Mouse (Mus musculus) midbrain, embryonic 11.5 days (tissue): ENCODE measurements at regions not wholly inside any gene's neighbourhood (a gene's known extent, or its start where the extent isn't known, plus 50 kb on each side); places are given as distances from the start of the nearest gene placed in this dataset.
A peak's percentile ranks its signal among the peaks of the same experiment; 100 is the strongest.

ENCODE experiments used
- ATAC-seq: fragments of 200-750 bp; cut with Nextera tagmentation; 2 replicates; pipeline ENCODE4 v1.8.0; 2017; ENCODE audit warnings: moderate TSS enrichment, moderate library complexity; ENCODE audit not compliant: low FRiP score
- DNase-seq: peaks from one replicate; pipeline ENCODE4 v3.0.0; 2015; ENCODE audit warnings: low spot score; ENCODE audit errors: missing footprints
- H3K27ac ChIP-seq: fragments of 300-500 bp; sonication (generic); 2 replicates; pipeline ENCODE4 v1.5.1; 2014; ENCODE audit warnings: low read depth, low read length
- H3K27me3 ChIP-seq: fragments of 300-500 bp; sonication (generic); 2 replicates; pipeline ENCODE4 v1.6.1; 2014; ENCODE audit warnings: mild to moderate bottlenecking, low read length, moderate library complexity, mixed read lengths; ENCODE audit not compliant: control insufficient read depth, insufficient read depth
- H3K36me3 ChIP-seq: fragments of 300-500 bp; sonication (generic); 2 replicates; pipeline ENCODE4 v1.6.1; 2014; ENCODE audit warnings: mild to moderate bottlenecking, low read length, moderate library complexity, mixed read lengths; ENCODE audit not compliant: control insufficient read depth, insufficient read depth
- H3K4me1 ChIP-seq: fragments of 300-500 bp; sonication (generic); 2 replicates; pipeline ENCODE4 v1.6.1; 2014; ENCODE audit warnings: low read length; ENCODE audit not compliant: control insufficient read depth, insufficient read depth
- H3K4me2 ChIP-seq: fragments of 300-500 bp; sonication (generic); 2 replicates; pipeline ENCODE4 v1.6.1; 2014; ENCODE audit warnings: mild to moderate bottlenecking, moderate library complexity
- H3K4me3 ChIP-seq: fragments of 300-500 bp; sonication (generic); 2 replicates; pipeline ENCODE4 v1.5.1; 2014; ENCODE audit warnings: low read depth, low read length
- H3K9ac ChIP-seq: fragments of 300-500 bp; sonication (generic); 2 replicates; pipeline ENCODE4 v1.6.1; 2014; ENCODE audit warnings: low read length
- H3K9me3 ChIP-seq: fragments of 300-500 bp; sonication (generic); 2 replicates; pipeline ENCODE4 v1.6.1; 2016; ENCODE audit warnings: low read length; ENCODE audit not compliant: control insufficient read depth
- WGBS: fragments of 180-500 bp; shearing (Covaris S2); extraction: QIAGEN DNeasy Blood & Tissue Kit; methylation state at CpG from one replicate; pipeline ENCODE4 v1.1.7; 2014; 5-methylcytosine and 5-hydroxymethylcytosine counted together

- H3K9me3 ChIP-seq, result no peaks in the 10 kb centered on the region
- H3K27me3 ChIP-seq, result no peaks in the 10 kb centered on the region; the same call in none of the 2 replicates
- DNase-seq (no peak), ATAC-seq (no peak)
- H3K9ac ChIP-seq, result no peak overlapping the region
- H3K4me2 ChIP-seq, result no peak overlapping the region
- WGBS, result 75% methylated on average over 5 of the region's 5 CpGs
- H3K4me1 ChIP-seq, result no peaks in the 10 kb centered on the region
- H3K36me3 ChIP-seq, result no peaks in the 10 kb centered on the region
- H3K4me3 ChIP-seq, result no peak overlapping the region
- H3K27ac ChIP-seq, result no peak overlapping the region
These were observed 190.9 kb upstream of the S100g start for GRCm38 (mm10) chrX:163155251-163155650.

- WGBS, result 79% methylated on average over 2 of the region's 2 CpGs
- Histone ChIP-seq H3K9me3 (no peaks in the 10 kb centered on the region), H3K27me3 (no peaks in the 10 kb centered on the region; the same call in none of the 2 replicates), H3K36me3 (no peaks in the 10 kb centered on the region), H3K9ac (no peak overlapping the region), H3K4me1 (no peaks in the 10 kb centered on the region), H3K27ac (no peak overlapping the region), H3K4me2 (no peak overlapping the region), H3K4me3 (no peak overlapping the region)
- no peak for ATAC-seq
- DNase-seq, result no peak
These were observed 187.6 kb upstream of the S100g start for GRCm38 (mm10) chrX:163151970-163152369.

DNA sequence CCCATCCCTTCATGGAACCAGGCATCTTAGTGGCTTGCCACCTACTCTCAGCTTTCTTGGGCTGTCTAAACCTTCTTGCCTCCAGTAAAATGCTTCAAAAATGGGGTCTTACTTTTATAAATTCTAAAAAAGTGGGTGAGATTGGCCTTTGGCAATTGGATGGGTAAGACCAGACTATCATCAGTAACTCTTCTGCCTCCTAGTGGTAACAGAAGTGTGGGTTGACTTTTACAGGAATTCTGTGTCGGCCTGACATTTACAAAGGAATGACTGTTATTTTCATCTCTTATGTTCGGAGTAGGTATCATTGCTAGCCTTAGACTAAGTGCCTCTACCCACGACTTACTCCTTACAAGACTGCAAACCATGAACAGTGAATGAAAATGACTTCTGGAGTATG is 180.1 kb upstream of the S100g start:
- Histone ChIP-seq H3K4me1 (no peaks in the 10 kb centered on the region), H3K27me3 (no peaks in the 10 kb centered on the region; the same call in 1 of the 2 replicates), H3K27ac (no peak overlapping the region), H3K9ac (no peak overlapping the region), H3K4me2 (no peak overlapping the region), H3K4me3 (no peak overlapping the region), H3K36me3 (no peaks in the 10 kb centered on the region), H3K9me3 (no peaks in the 10 kb centered on the region)
- WGBS, result 61% methylated on average over 3 of the region's 3 CpGs
- DNase-seq (no peak), ATAC-seq (no peak)

DNA sequence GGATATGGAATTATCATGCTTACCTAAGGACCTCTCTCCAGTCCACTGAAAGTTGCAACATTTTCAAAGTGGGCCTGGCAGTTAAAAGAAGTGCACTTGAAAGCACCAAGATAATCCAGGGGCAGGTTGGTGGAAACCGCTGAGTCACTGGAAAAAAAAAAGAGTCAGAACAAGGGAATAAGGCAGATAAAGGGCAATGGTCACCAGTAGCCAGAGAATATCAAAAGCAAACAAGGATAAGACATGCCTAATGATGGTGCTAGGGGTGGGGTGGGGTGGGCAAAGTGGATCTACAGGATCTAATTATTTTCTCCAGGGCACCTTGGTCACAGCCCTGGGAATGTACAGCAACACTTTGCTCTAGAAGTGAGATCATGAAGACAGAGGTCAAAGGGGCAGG is 175.1 kb upstream of the S100g start:
- no peaks in the 10 kb centered on the region for H3K4me1 ChIP-seq
- no peaks in the 10 kb centered on the region for H3K36me3 ChIP-seq
- no peak overlapping the region for H3K4me2 ChIP-seq
- H3K4me3 ChIP-seq, result no peak overlapping the region
- no peak overlapping the region for H3K27ac ChIP-seq
- H3K9me3 ChIP-seq, result no peaks in the 10 kb centered on the region
- ATAC-seq (no peak), DNase-seq (no peak)
- H3K27me3 ChIP-seq, result no peaks in the 10 kb centered on the region; the same call in none of the 2 replicates
- no peak overlapping the region for H3K9ac ChIP-seq
- 81% methylated on average over 1 of the region's 1 CpGs for WGBS

DNA sequence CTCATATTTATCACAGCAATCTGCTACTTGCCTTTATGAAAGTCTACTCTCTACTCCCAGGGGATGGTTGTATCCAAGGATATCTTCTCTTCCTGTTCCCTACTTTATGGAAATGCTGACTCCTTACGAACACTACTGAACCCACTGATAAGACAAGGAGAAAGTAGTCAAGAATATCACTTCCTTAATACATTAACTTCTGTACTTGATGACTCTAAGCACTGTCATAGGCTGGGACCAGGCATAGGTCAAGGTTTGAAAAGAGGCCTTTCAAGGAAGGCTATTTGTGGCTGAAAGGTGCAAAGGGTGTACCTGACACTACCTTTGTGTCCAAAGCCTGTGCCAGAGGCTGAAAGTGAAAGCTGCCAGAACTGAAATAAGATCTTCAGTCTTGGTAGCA is 164.2 kb upstream of the S100g start:
- no peak overlapping the region for H3K4me2 ChIP-seq

DNA sequence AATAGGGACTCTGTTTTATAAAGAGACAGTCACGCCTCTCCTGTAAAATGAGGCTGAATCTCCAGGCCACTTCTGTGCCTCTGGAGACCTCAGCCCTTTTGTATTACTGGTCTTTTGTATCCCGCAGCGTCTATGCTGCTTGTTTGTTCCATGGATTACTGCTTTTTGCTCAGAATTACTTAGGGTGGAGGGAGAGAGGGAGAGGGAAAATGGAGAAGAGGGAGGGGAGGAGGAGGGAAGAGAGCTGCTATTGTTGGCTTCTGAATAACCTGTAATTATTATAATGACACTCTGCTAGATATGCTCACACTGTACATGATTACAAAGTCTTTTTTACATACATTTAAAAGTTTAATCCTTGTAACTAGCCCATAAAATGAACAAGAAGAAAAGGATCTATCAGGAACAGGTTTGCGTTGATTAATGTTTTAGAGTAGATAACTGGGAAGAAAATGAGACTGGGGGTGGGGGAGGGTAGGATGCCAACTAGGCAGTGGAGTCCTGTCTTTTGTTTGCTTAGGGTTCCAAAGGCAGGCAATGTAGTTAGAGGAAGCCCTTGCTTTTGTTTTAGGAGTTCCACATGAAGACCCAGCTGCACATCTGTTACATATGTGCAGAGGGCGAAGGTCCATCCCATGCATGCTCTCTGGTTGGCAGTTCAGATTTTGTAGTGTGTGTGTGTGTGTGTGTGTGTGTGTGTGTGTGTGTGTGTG is 153.4 kb upstream of the S100g start:
- Histone ChIP-seq H3K4me3 (no peak overlapping the region), H3K9ac (no peak overlapping the region), H3K4me2 (no peak overlapping the region), H3K9me3 (no peaks in the 10 kb centered on the region), H3K4me1 (no peaks in the 10 kb centered on the region), H3K27ac (no peak overlapping the region), H3K36me3 (no peaks in the 10 kb centered on the region), H3K27me3 (peaks cover 3% of the 10 kb centered on the region; the same call in 1 of the 2 replicates)
- ATAC-seq (peak; percentile 85), DNase-seq (no peak)
- 56% methylated on average over 5 of the region's 5 CpGs for WGBS

More for the DNA sequence above, 164.2 kb upstream of the S100g start:
- ATAC-seq (no peak), DNase-seq (no peak)
- no peaks in the 10 kb centered on the region; the same call in none of the 2 replicates for H3K27me3 ChIP-seq
- H3K4me1 ChIP-seq, result no peaks in the 10 kb centered on the region
- 86% methylated on average over 1 of the region's 1 CpGs for WGBS
- no peak overlapping the region for H3K27ac ChIP-seq
- no peaks in the 10 kb centered on the region for H3K9me3 ChIP-seq
- no peaks in the 10 kb centered on the region for H3K36me3 ChIP-seq
- H3K4me3 ChIP-seq, result no peak overlapping the region
- no peak overlapping the region for H3K9ac ChIP-seq

GRCm38 (mm10) chrX:163117237-163117636 is 152.8 kb upstream of the S100g start:
- Histone ChIP-seq H3K4me3 (no peak overlapping the region), H3K4me2 (no peak overlapping the region), H3K4me1 (no peaks in the 10 kb centered on the region), H3K9me3 (no peaks in the 10 kb centered on the region), H3K27me3 (peaks cover 6% of the 10 kb centered on the region; the same call in 1 of the 2 replicates), H3K9ac (no peak overlapping the region), H3K27ac (no peak overlapping the region), H3K36me3 (no peaks in the 10 kb centered on the region)
- no peak for DNase-seq
- WGBS, result 71% methylated on average over 1 of the region's 1 CpGs
- peak; percentile 47; the same call in 1 of the 2 replicates for ATAC-seq

DNA sequence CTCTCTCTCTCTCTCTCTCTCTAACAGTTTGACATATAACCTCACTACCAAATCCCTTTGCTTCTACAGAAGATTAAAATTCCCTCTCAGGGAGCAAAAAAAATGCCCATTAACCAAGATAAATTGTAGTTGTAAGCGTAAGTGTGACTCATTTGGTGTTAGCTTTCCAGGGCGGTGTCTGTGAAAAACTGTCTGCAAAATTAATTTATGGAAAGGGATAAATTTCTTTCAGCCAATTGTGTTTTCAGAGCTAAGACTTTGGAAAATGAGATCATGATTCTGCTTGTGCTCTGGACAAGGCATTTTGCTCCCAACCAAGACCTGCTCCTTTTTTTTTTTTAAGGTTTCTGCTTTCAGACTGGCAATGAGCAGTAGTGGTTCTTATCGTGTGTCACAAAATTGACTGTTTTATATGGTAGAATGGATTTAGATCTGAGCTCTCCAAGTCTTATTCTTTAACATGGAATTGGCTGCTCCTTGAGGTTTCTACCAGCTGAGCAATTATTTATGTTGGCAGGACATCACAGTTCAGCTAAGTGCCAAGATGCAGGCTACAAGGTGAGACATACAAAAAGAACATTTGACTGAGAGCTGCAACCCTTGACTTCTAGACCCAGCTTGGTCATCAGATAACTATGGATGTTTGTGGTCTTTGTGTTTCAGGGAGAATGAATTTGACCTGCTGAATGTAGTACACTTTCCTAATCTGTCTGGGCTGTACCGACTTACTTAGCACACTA is 130.8 kb upstream of the S100g start:
- ATAC-seq (no peak), DNase-seq (no peak)
- Histone ChIP-seq H3K9ac (no peak overlapping the region), H3K27ac (no peak overlapping the region), H3K9me3 (no peaks in the 10 kb centered on the region), H3K4me1 (no peaks in the 10 kb centered on the region), H3K36me3 (no peaks in the 10 kb centered on the region), H3K4me3 (no peak overlapping the region), H3K4me2 (no peak overlapping the region), H3K27me3 (no peaks in the 10 kb centered on the region; the same call in 1 of the 2 replicates)
- 93% methylated on average over 4 of the region's 4 CpGs for WGBS
